Mouse (Mus musculus) liver, embryonic 14.5 days (tissue): ENCODE measurements around the gene Ddx21.
"Not testable (repeated sequence)": the region's sequence is repeated elsewhere in the genome, so short reads cannot be mapped to it uniquely, and the experiment has no call there.

Source experiments
- CTCF ChIP-seq: IDR thresholded peaks from 2 replicates; pipeline ENCODE4 v1.5.1; 2016; ENCODE audit warnings: antibody characterized with exemption, low read depth, control low read depth
- EP300 ChIP-seq: IDR thresholded peaks from 2 replicates; pipeline ENCODE4 v1.6.1; 2016; ENCODE audit warnings: antibody characterized with exemption, low read depth

GRCm38 (mm10) chr10:62579129-62579528 is 23.0 kb downstream of the Ddx21 start:
- TF ChIP-seq EP300, CTCF: not testable (repeated sequence)
